Mouse (Mus musculus) MEL (cell line): ENCODE measurements around the gene Cfap161. TPM values are rescaled to one million over a fixed set of nuclear protein-coding genes. Genes with fewer than 3 reads are reported as not detected.

ENCODE experiments used
- DNase-seq: peaks from one replicate; pipeline ENCODE4 v3.0.0; 2011; ENCODE audit warnings: low read depth, low spot score
- H3K27ac ChIP-seq: 2 replicates; pipeline ENCODE4 v1.5.1; 2012; ENCODE audit warnings: low read depth, mild to moderate bottlenecking, control low read depth, low read length, moderate library complexity; ENCODE audit not compliant: control insufficient read depth
- H3K27me3 ChIP-seq, 2 experiments: fragments of 150-350 bp in 1 of 2; sonication (generic) in 1 of 2; 2 replicates each; pipeline ENCODE4 v1.6.1; 2012; ENCODE audit warnings: low read length in 2 of 2, mild to moderate bottlenecking in 2 of 2, improper control_type of control experiment in 1 of 2, moderate library complexity in 1 of 2; ENCODE audit not compliant: insufficient read depth in 2 of 2, control insufficient read depth in 1 of 2
- H3K36me3 ChIP-seq, 2 experiments: 2 replicates each; pipeline ENCODE4 v1.6.1; 2012 to 2014; ENCODE audit warnings: low read length in 2 of 2, improper control_type of control experiment in 1 of 2, inconsistent platforms in 1 of 2, mild to moderate bottlenecking in 1 of 2; ENCODE audit not compliant: insufficient read depth in 2 of 2, control insufficient read depth in 1 of 2
- H3K4me1 ChIP-seq, 2 experiments: fragments of 150-350 bp in 1 of 2; sonication (generic) in 1 of 2; 2 replicates each; pipeline ENCODE4 v1.6.1; 2012; ENCODE audit warnings: low read length in 2 of 2, improper control_type of control experiment in 1 of 2, mild to moderate bottlenecking in 1 of 2; ENCODE audit not compliant: insufficient read depth in 2 of 2, control insufficient read depth in 1 of 2
- H3K4me3 ChIP-seq, 2 experiments: fragments of 150-350 bp in 1 of 2; sonication (generic) in 1 of 2; 2 replicates each; pipeline ENCODE4 v1.5.1; 2012; ENCODE audit warnings: low read depth in 2 of 2, low read length in 2 of 2, mild to moderate bottlenecking in 2 of 2, moderate library complexity in 2 of 2, control low read depth in 1 of 2, improper control_type of control experiment in 1 of 2; ENCODE audit not compliant: control insufficient read depth in 1 of 2, insufficient read depth in 1 of 2
- H3K79me2 ChIP-seq: 2 replicates; pipeline ENCODE4 v1.6.1; 2012; ENCODE audit warnings: mild to moderate bottlenecking, low read length, moderate library complexity; ENCODE audit not compliant: control insufficient read depth, poor library complexity, insufficient read depth
- H3K9ac ChIP-seq: 2 replicates; pipeline ENCODE4 v1.6.1; 2012; ENCODE audit warnings: low read depth, mild to moderate bottlenecking, control low read depth, low read length, moderate library complexity; ENCODE audit not compliant: control insufficient read depth, poor library complexity, severe bottlenecking
- H3K9me3 ChIP-seq: fragments of 150-350 bp; sonication (generic); replicated peaks from 2 replicates; pipeline ENCODE4 v1.6.1; 2012; ENCODE audit warnings: mild to moderate bottlenecking, low read length, improper control_type of control experiment, moderate library complexity; ENCODE audit not compliant: insufficient read depth
- CTCF ChIP-seq, 3 experiments: IDR thresholded peaks in 2 of 3; conservative IDR thresholded peaks in 1 of 3; 2 replicates each; pipeline ENCODE4 v1.5.1; 2011 to 2012; ENCODE audit warnings: low read length in 3 of 3, low read depth in 2 of 3, mild to moderate bottlenecking in 2 of 3, improper control_type of control experiment in 1 of 3, inconsistent platforms in 1 of 3, mixed read lengths in 1 of 3, moderate library complexity in 1 of 3; ENCODE audit not compliant: control insufficient read depth in 1 of 3, insufficient read depth in 1 of 3, poor library complexity in 1 of 3, severe bottlenecking in 1 of 3
- E2F4 ChIP-seq: IDR thresholded peaks from 2 replicates; pipeline ENCODE4 v1.6.1; 2011; ENCODE audit warnings: low read depth, low read length, improper control_type of control experiment, borderline replicate concordance
- ETS1 ChIP-seq: IDR thresholded peaks from 2 replicates; pipeline ENCODE4 v1.6.1; 2012; ENCODE audit warnings: low read depth, mild to moderate bottlenecking, inconsistent platforms, low read length, improper control_type of control experiment, moderate library complexity
- KAT2A ChIP-seq: conservative IDR thresholded peaks from 2 replicates; pipeline ENCODE4 v1.6.1; 2012; ENCODE audit warnings: low read depth, low read length, improper control_type of control experiment, inconsistent platforms
- MAFK ChIP-seq: IDR thresholded peaks from 2 replicates; pipeline ENCODE4 v1.6.1; 2011; ENCODE audit warnings: low read depth, mild to moderate bottlenecking, low read length, improper control_type of control experiment, borderline replicate concordance
- MAX ChIP-seq: IDR thresholded peaks from 2 replicates; pipeline ENCODE4 v1.6.1; 2011; ENCODE audit warnings: low read length, improper control_type of control experiment
- MAZ ChIP-seq: IDR thresholded peaks from 2 replicates; pipeline ENCODE4 v1.6.1; 2012; ENCODE audit warnings: low read depth, mild to moderate bottlenecking, inconsistent platforms, low read length, improper control_type of control experiment
- MYB ChIP-seq: IDR thresholded peaks from 2 replicates; pipeline ENCODE4 v1.6.1; 2011; ENCODE audit warnings: mild to moderate bottlenecking, low read depth, low read length, improper control_type of control experiment
- MYC ChIP-seq: IDR thresholded peaks from 2 replicates; pipeline ENCODE4 v1.6.1; 2011; ENCODE audit warnings: low read depth, mild to moderate bottlenecking, low read length, improper control_type of control experiment, moderate library complexity
- NELFE ChIP-seq: IDR thresholded peaks from 2 replicates; pipeline ENCODE4 v1.6.1; 2011; ENCODE audit warnings: low read depth, low read length, improper control_type of control experiment
- NRF1 ChIP-seq: IDR thresholded peaks from 2 replicates; pipeline ENCODE4 v1.6.1; 2014; ENCODE audit warnings: low read depth, mild to moderate bottlenecking, inconsistent platforms, low read length, improper control_type of control experiment, moderate library complexity; ENCODE audit not compliant: poor library complexity, insufficient read depth, severe bottlenecking
- POLR2A ChIP-seq, 2 experiments: IDR thresholded peaks; 2 replicates each; pipeline ENCODE4 v1.6.1; 2011 to 2012; ENCODE audit warnings: low read length in 2 of 2, mild to moderate bottlenecking in 2 of 2, control low read depth in 1 of 2, improper control_type of control experiment in 1 of 2, low read depth in 1 of 2, moderate library complexity in 1 of 2; ENCODE audit not compliant: control insufficient read depth in 1 of 2, insufficient read depth in 1 of 2, poor library complexity in 1 of 2
- POLR2AphosphoS2 ChIP-seq: IDR thresholded peaks from 2 replicates; pipeline ENCODE4 v1.6.1; 2011; ENCODE audit warnings: low read length, improper control_type of control experiment
- RCOR1 ChIP-seq: IDR thresholded peaks from 2 replicates; pipeline ENCODE4 v1.6.1; 2012; ENCODE audit warnings: low read depth, mild to moderate bottlenecking, inconsistent platforms, low read length, improper control_type of control experiment
- SMC3 ChIP-seq: IDR thresholded peaks from 2 replicates; pipeline ENCODE4 v1.6.1; 2011; ENCODE audit warnings: low read depth, low read length, improper control_type of control experiment
- TAL1 ChIP-seq: IDR thresholded peaks from 2 replicates; pipeline ENCODE4 v1.6.1; 2012; ENCODE audit warnings: mild to moderate bottlenecking, inconsistent platforms, low read length, moderate library complexity, mixed read lengths
- TBP ChIP-seq: IDR thresholded peaks from 2 replicates; pipeline ENCODE4 v1.8.0; 2011; ENCODE audit warnings: low read depth, low read length, improper control_type of control experiment
- UBTF ChIP-seq: IDR thresholded peaks from 2 replicates; pipeline ENCODE4 v1.6.1; 2012; ENCODE audit warnings: low read depth, mild to moderate bottlenecking, inconsistent platforms, low read length, improper control_type of control experiment, moderate library complexity, borderline replicate concordance; ENCODE audit not compliant: insufficient read depth
- USF1 ChIP-seq: IDR thresholded peaks from 2 replicates; pipeline ENCODE4 v1.6.1; 2014; ENCODE audit warnings: low read depth, mild to moderate bottlenecking, inconsistent platforms, low read length, improper control_type of control experiment, moderate library complexity
- USF2 ChIP-seq, 2 experiments: IDR thresholded peaks; 2 replicates each; pipeline ENCODE4 v1.6.1; 2011 to 2012; ENCODE audit warnings: improper control_type of control experiment in 2 of 2, low read length in 2 of 2, borderline replicate concordance in 1 of 2, inconsistent platforms in 1 of 2, low read depth in 1 of 2, mild to moderate bottlenecking in 1 of 2; ENCODE audit not compliant: insufficient read depth in 1 of 2
- ZKSCAN1 ChIP-seq: IDR thresholded peaks from 2 replicates; pipeline ENCODE4 v1.6.1; 2012; ENCODE audit warnings: low read depth, mild to moderate bottlenecking, inconsistent platforms, low read length, improper control_type of control experiment, moderate library complexity
- polyA plus RNA-seq, 2 experiments: library from polyadenylated mRNA; stranded (reverse) in 1 of 2; unstranded in 1 of 2; fragments of >175 nt in 1 of 2; fragments of >200 nt in 1 of 2; gene quantifications; 2 replicates each; pipeline versions ENCODE4 v1.2.1 to v1.2.4; 2012; ENCODE audit warnings: low replicate concordance in 2 of 2, low read depth in 1 of 2; ENCODE audit not compliant: insufficient read length in 2 of 2, insufficient read depth in 1 of 2, missing spikeins in 1 of 2
- total RNA-seq: library from RNA; depleted of rRNA; stranded (reverse); fragments of 300-350 nt; gene quantifications from 2 replicates; pipeline ENCODE4 v1.2.3, GENCODE M21; 2012

The Cfap161 gene
- total and polyA plus RNA-seq, 3 experiments, result not detected

- H3K4me1 ChIP-seq, result no peaks in the 10 kb centered on the region
- no peaks in the 10 kb centered on the region for H3K27me3 ChIP-seq
- no peak overlapping the region for H3K4me3 ChIP-seq
- H3K36me3 ChIP-seq, result no peaks in the 10 kb centered on the region
- no peak overlapping the region for H3K9ac ChIP-seq
- H3K79me2 ChIP-seq, result no peaks in the 10 kb centered on the region
- TF ChIP-seq POLR2AphosphoS2 (no peak), KAT2A (no peak), RCOR1 (no peak), E2F4 (no peak), UBTF (no peak), MAX (no peak), USF2 (IDR thresholded peaks at IDR 0.05; ENCODE audit: borderline replicate concordance in 1 of 2, insufficient read depth in 1 of 2, low read depth in 1 of 2, low read length in 2 of 2) (no peak)
- DNase-seq, result no peak
- H3K27ac ChIP-seq, result no peak overlapping the region
- H3K9me3 ChIP-seq, result no peaks in the 10 kb centered on the region
Observed at GRCm38 (mm10) chr7:83734671-83735082, 60.0 kb downstream of the Cfap161 start.

- Histone ChIP-seq H3K27ac (no peak overlapping the region), H3K4me3 (no peak overlapping the region), H3K27me3 (no peaks in the 10 kb centered on the region), H3K9ac (no peak overlapping the region), H3K79me2 (no peaks in the 10 kb centered on the region), H3K4me1 (no peaks in the 10 kb centered on the region), H3K36me3 (no peaks in the 10 kb centered on the region), H3K9me3 (no peaks in the 10 kb centered on the region)
- DNase-seq, result no peak
- TF ChIP-seq POLR2A (IDR thresholded peaks at IDR 0.05; ENCODE audit: control insufficient read depth in 1 of 2, insufficient read depth in 1 of 2, low read depth in 1 of 2, low read length in 2 of 2, poor library complexity in 1 of 2) (no peak), CTCF (IDR thresholded peaks at IDR 0.05 in 2 of 3, conservative IDR thresholded peaks at IDR 0.05 in 1 of 3; ENCODE audit: control insufficient read depth in 1 of 3, insufficient read depth in 1 of 3, low read depth in 2 of 3, low read length in 3 of 3, poor library complexity in 1 of 3, severe bottlenecking in 1 of 3) (no peak), SMC3 (no peak), MAFK (no peak), NELFE (no peak), ETS1 (no peak), ZKSCAN1 (no peak), TAL1 (no peak), MYB (no peak), NRF1 (no peak), UBTF (no peak), MYC (no peak), TBP (no peak), MAZ (no peak), USF1 (no peak)
Observed at GRCm38 (mm10) chr7:83734246-83734645, 60.4 kb downstream of the Cfap161 start.
